Mouse (Mus musculus) heart, embryonic 15.5 days (tissue): ENCODE data around the gene Ripor2. TPM values are rescaled to one million over a fixed set of nuclear protein-coding genes. Genes with fewer than 3 reads are reported as not detected.
A peak's percentile ranks its signal among the peaks of the same experiment; 100 is the strongest.

ENCODE experiments used
- ATAC-seq: fragments of 200-750 bp; cut with Nextera tagmentation; replicated peaks from 2 replicates; pipeline ENCODE4 v1.8.0; 2017; ENCODE audit warnings: low read depth, moderate TSS enrichment; ENCODE audit not compliant: insufficient number of reproducible peaks, insufficient read depth, low FRiP score
- H3K27ac ChIP-seq: fragments of 300-500 bp; sonication (generic); 2 replicates; pipeline ENCODE4 v1.5.1; 2015; ENCODE audit warnings: mild to moderate bottlenecking, inconsistent platforms
- H3K27me3 ChIP-seq: fragments of 300-500 bp; sonication (generic); 2 replicates; pipeline ENCODE4 v1.6.1; 2015; ENCODE audit warnings: inconsistent platforms
- H3K36me3 ChIP-seq: fragments of 300-500 bp; sonication (generic); 2 replicates; pipeline ENCODE4 v1.6.1; 2015; ENCODE audit warnings: mild to moderate bottlenecking, inconsistent platforms
- H3K4me1 ChIP-seq: fragments of 300-500 bp; sonication (generic); replicated peaks from 2 replicates; pipeline ENCODE4 v1.6.1; 2015; ENCODE audit warnings: inconsistent platforms
- H3K4me2 ChIP-seq: fragments of 300-500 bp; sonication (generic); 2 replicates; pipeline ENCODE4 v1.6.1; 2015; ENCODE audit warnings: inconsistent platforms, mild to moderate bottlenecking, moderate library complexity
- H3K4me3 ChIP-seq: fragments of 300-500 bp; sonication (generic); 2 replicates; pipeline ENCODE4 v1.5.1; 2015; ENCODE audit warnings: mild to moderate bottlenecking, inconsistent platforms
- H3K9ac ChIP-seq: fragments of 300-500 bp; sonication (generic); 2 replicates; pipeline ENCODE4 v1.6.1; 2015; ENCODE audit warnings: mild to moderate bottlenecking, inconsistent platforms
- H3K9me3 ChIP-seq: fragments of 300-500 bp; sonication (generic); replicated peaks from 2 replicates; pipeline ENCODE4 v1.6.1; 2016; ENCODE audit warnings: inconsistent platforms
- WGBS: fragments of 180-500 bp; shearing (Covaris S2); methylation state at CpG from one replicate; pipeline ENCODE4 v1.1.7; 2015; ENCODE audit warnings: mixed read lengths; 5-methylcytosine and 5-hydroxymethylcytosine counted together
- polyA plus RNA-seq: library from polyadenylated mRNA; unstranded; fragments of >200 nt; fragmentation: Nextera tagmentation; extraction: Ambion mirVana; gene quantifications from 2 replicates; pipeline ENCODE4 v1.2.1, GENCODE M21; 2015

Gene Ripor2
- polyA plus RNA-seq, 1 experiment from 2014 or later: 14.5 TPM

- Histone ChIP-seq H3K27ac (peak overlapping the region; percentile 84), H3K4me1 (peaks cover 46% of the 10 kb centered on the region), H3K36me3 (no peaks in the 10 kb centered on the region), H3K9ac (peak overlapping the region; percentile 73), H3K4me2 (peak overlapping the region; percentile 90), H3K4me3 (peak overlapping the region; percentile 69), H3K27me3 (no peaks in the 10 kb centered on the region), H3K9me3 (no peaks in the 10 kb centered on the region)
- peak; percentile 59 for ATAC-seq
- WGBS: under 1% methylated on average over 59 of the region's 66 CpGs
Measured at GRCm38 (mm10) chr13:24638371-24639214, 56.6 kb downstream of the Ripor2 start.

DNA sequence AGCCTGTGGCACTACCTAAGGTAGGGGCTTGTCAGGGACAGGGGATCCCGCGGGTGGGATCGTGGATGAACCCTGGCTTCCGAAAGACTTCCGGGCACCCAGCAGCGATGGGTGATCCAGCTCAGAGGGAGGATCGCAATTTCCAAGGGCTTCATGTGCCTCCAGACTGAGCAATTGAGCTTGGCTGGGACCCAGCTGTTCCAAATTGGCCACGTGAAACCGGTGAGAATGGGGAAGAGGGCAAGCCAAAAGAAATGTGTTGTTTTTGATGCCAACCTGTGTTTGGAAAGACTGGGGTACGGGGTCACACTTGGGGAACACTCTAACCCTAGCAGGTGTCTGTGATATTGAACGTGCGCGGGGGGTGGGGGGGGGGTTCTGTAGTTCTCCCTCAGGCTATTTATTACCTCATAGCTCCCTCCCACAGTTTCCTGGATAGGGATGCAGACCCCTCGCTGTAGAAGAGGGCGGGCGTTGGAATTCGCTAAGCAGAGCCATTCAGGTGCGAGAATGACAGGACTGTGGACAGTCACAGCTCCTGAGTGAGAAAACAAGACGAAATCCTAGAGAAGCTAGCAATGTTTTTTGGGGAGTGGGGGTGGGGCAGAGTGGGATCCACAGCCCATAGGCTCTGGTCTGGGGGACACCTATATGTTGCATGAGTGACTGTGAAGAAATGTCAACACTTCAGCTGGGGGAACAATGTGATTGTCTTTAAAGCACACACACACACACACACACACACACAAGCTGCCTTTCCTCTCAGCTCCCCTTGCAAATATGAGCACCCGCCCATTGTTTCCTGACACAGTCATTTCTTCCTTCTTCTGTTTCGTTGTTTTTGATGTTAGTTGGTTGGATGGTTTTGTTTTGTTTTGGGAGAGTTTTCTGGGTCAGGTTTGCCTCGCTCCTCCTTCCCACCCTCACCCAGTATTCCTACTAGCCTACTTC is 57.5 kb downstream of the Ripor2 start:
- H3K4me1 ChIP-seq: peaks cover 55% of the 10 kb centered on the region

GRCm38 (mm10) chr13:24640166-24640560 is 58.2 kb downstream of the Ripor2 start:
- Histone ChIP-seq H3K9ac (peak overlapping the region; percentile 73; the same call in 1 of the 2 replicates), H3K4me1 (peaks cover 61% of the 10 kb centered on the region)

More for the DNA sequence above, 57.5 kb downstream of the Ripor2 start:
- 0 out of 2 replicates have a peak, but pooled peaks have one; percentile 16 for ATAC-seq
- Histone ChIP-seq H3K36me3 (no peaks in the 10 kb centered on the region), H3K27ac (peak overlapping the region; percentile 84), H3K4me3 (peak overlapping the region; percentile 69), H3K9ac (peak overlapping the region; percentile 73), H3K9me3 (no peaks in the 10 kb centered on the region), H3K27me3 (no peaks in the 10 kb centered on the region), H3K4me2 (peak overlapping the region; percentile 90)
- WGBS: 10% methylated on average over 22 of the region's 22 CpGs

GRCm38 (mm10) chr13:24640836-24641385 is 58.9 kb downstream of the Ripor2 start:
- Histone ChIP-seq H3K4me3 (no peak overlapping the region), H3K27ac (peak overlapping the region; percentile 84), H3K27me3 (no peaks in the 10 kb centered on the region)

More at GRCm38 (mm10) chr13:24640166-24640560, 58.2 kb downstream of the Ripor2 start:
- no peak; the same call in 1 of the 2 replicates for ATAC-seq
- H3K27me3 ChIP-seq: no peaks in the 10 kb centered on the region
- H3K9me3 ChIP-seq: no peaks in the 10 kb centered on the region
- H3K4me2 ChIP-seq: peak overlapping the region; percentile 90
- H3K4me3 ChIP-seq: peak overlapping the region; percentile 69
- WGBS: 45% methylated on average over 4 of the region's 4 CpGs
- H3K36me3 ChIP-seq: no peaks in the 10 kb centered on the region
- peak overlapping the region; percentile 84 for H3K27ac ChIP-seq

DNA sequence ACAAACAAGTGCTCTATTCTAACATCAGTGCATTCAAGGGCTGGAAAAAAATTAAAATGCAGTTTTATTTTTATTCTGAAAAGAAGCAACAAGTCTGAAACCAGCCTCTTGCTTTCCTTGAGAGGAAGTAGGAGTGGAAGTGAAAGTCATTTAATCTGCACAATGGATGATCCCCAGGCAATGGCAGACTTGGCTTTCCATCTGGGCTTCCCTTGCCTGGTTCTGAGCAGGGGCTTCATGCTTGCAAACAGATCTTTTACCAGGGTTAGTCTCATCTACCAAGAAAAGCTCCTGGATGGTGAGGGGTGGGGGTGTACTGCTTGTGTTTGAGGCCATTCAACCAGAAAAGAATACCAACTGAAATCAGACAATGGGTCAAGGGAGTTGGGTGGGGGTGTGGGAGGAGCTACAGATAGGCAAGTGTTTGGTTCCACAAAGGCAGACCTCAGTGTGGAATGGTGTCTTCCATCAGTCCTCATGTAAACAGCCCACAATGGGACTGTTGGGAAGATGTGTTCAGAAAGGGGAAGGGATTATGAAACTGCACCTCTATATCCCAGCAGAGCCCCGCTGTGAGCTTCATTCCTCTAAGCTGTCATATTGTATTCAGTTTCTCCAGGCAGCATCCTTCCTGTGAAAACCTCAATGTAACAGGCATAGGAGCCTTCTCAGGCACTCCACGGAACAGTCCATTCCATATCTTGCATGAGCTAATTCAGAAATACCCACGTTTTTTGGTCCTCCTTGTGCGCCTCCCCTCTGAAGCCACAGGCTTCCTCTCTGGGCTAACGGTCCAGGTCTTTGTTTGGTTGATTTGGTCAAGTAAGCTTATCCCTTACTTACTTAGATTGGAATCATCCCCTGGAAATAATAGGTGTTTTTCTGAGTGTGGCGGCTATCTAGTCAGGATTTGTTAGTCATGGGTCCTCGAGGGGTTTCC is 59.8 kb downstream of the Ripor2 start:
- Histone ChIP-seq H3K36me3 (no peaks in the 10 kb centered on the region), H3K4me2 (no peak overlapping the region), H3K9ac (no peak overlapping the region), H3K4me1 (peaks cover 65% of the 10 kb centered on the region), H3K27ac (peak overlapping the region; percentile 25; the same call in 1 of the 2 replicates), H3K9me3 (no peaks in the 10 kb centered on the region), H3K27me3 (no peaks in the 10 kb centered on the region), H3K4me3 (no peak overlapping the region)
- WGBS: 56% methylated on average over 7 of the region's 7 CpGs
- no peak for ATAC-seq

More at GRCm38 (mm10) chr13:24640836-24641385, 58.9 kb downstream of the Ripor2 start:
- ATAC-seq: no peak
- Histone ChIP-seq H3K9ac (no peak overlapping the region), H3K4me1 (peaks cover 62% of the 10 kb centered on the region), H3K9me3 (no peaks in the 10 kb centered on the region), H3K4me2 (peak overlapping the region; percentile 90), H3K36me3 (no peaks in the 10 kb centered on the region)
- 74% methylated on average over 3 of the region's 3 CpGs for WGBS

GRCm38 (mm10) chr13:24645146-24645545 is 63.2 kb downstream of the Ripor2 start:
- H3K36me3 ChIP-seq: no peaks in the 10 kb centered on the region
- H3K4me1 ChIP-seq: peaks cover 53% of the 10 kb centered on the region
- WGBS: 82% methylated on average over 3 of the region's 3 CpGs
- no peak overlapping the region for H3K27ac ChIP-seq
- no peaks in the 10 kb centered on the region for H3K9me3 ChIP-seq
- no peak overlapping the region for H3K9ac ChIP-seq
- no peaks in the 10 kb centered on the region for H3K27me3 ChIP-seq
- no peak overlapping the region for H3K4me3 ChIP-seq
- H3K4me2 ChIP-seq: no peak overlapping the region
- ATAC-seq: no peak

GRCm38 (mm10) chr13:24646324-24646723 is 64.3 kb downstream of the Ripor2 start:
- no peak overlapping the region for H3K27ac ChIP-seq
- H3K4me1 ChIP-seq: peaks cover 53% of the 10 kb centered on the region
- no peaks in the 10 kb centered on the region for H3K9me3 ChIP-seq
- WGBS: 66% methylated on average over 3 of the region's 3 CpGs
- H3K4me2 ChIP-seq: no peak overlapping the region
- H3K9ac ChIP-seq: no peak overlapping the region
- no peaks in the 10 kb centered on the region for H3K36me3 ChIP-seq
- no peak overlapping the region for H3K4me3 ChIP-seq
- no peak for ATAC-seq
- no peaks in the 10 kb centered on the region for H3K27me3 ChIP-seq

- H3K36me3 ChIP-seq: no peaks in the 10 kb centered on the region
- no peak for ATAC-seq
- no peak overlapping the region for H3K4me3 ChIP-seq
- no peak overlapping the region for H3K4me2 ChIP-seq
- H3K4me1 ChIP-seq: peaks cover 48% of the 10 kb centered on the region
- no peak overlapping the region for H3K27ac ChIP-seq
- no peak overlapping the region for H3K9ac ChIP-seq
- no peaks in the 10 kb centered on the region for H3K9me3 ChIP-seq
- 80% methylated on average over 2 of the region's 2 CpGs for WGBS
- no peaks in the 10 kb centered on the region for H3K27me3 ChIP-seq
Measured at GRCm38 (mm10) chr13:24647444-24647843, 65.5 kb downstream of the Ripor2 start.

GRCm38 (mm10) chr13:24648027-24648426 is 66.0 kb downstream of the Ripor2 start:
- Histone ChIP-seq H3K9ac (no peak overlapping the region), H3K27ac (0 out of 2 replicates have a peak overlapping the region, but pooled peaks have one; percentile 7), H3K36me3 (no peaks in the 10 kb centered on the region), H3K4me3 (no peak overlapping the region), H3K4me2 (no peak overlapping the region), H3K9me3 (no peaks in the 10 kb centered on the region), H3K4me1 (peaks cover 44% of the 10 kb centered on the region), H3K27me3 (no peaks in the 10 kb centered on the region)
- no peak for ATAC-seq
- WGBS: 33% methylated on average over 5 of the region's 5 CpGs

GRCm38 (mm10) chr13:24648668-24649067 is 66.7 kb downstream of the Ripor2 start:
- 92% methylated on average over 3 of the region's 3 CpGs for WGBS
- Histone ChIP-seq H3K27ac (no peak overlapping the region), H3K9me3 (no peaks in the 10 kb centered on the region), H3K9ac (no peak overlapping the region), H3K36me3 (no peaks in the 10 kb centered on the region), H3K4me3 (no peak overlapping the region), H3K4me2 (no peak overlapping the region), H3K4me1 (peaks cover 38% of the 10 kb centered on the region), H3K27me3 (no peaks in the 10 kb centered on the region)
- no peak for ATAC-seq
